Mouse (Mus musculus) heart, embryonic 11.5 days (tissue): Measurements from ENCODE around the gene Fam192a. TPM values are rescaled to one million over a fixed set of nuclear protein-coding genes. Genes with fewer than 3 reads are reported as not detected.

Source experiments
- ATAC-seq: fragments of 200-750 bp; cut with Nextera tagmentation; replicated peaks from 2 replicates; pipeline ENCODE4 v1.8.0; 2017; ENCODE audit warnings: moderate library complexity; ENCODE audit not compliant: insufficient number of reproducible peaks, low FRiP score, low TSS enrichment
- H3K27ac ChIP-seq: fragments of 300-500 bp; sonication (generic); 2 replicates; pipeline ENCODE4 v1.5.1; 2014; ENCODE audit warnings: mild to moderate bottlenecking, low read depth, low read length
- H3K27me3 ChIP-seq: fragments of 300-500 bp; sonication (generic); 2 replicates; pipeline ENCODE4 v1.6.1; 2014; ENCODE audit warnings: mild to moderate bottlenecking, low read length, mixed read lengths; ENCODE audit not compliant: control insufficient read depth, insufficient read depth
- H3K36me3 ChIP-seq: fragments of 300-500 bp; sonication (generic); 2 replicates; pipeline ENCODE4 v1.6.1; 2014; ENCODE audit warnings: mild to moderate bottlenecking, low read length, moderate library complexity, mixed read lengths; ENCODE audit not compliant: control insufficient read depth, insufficient read depth
- H3K4me1 ChIP-seq: fragments of 300-500 bp; sonication (generic); 2 replicates; pipeline ENCODE4 v1.6.1; 2014; ENCODE audit warnings: low read length; ENCODE audit not compliant: control insufficient read depth, insufficient read depth
- H3K4me2 ChIP-seq: fragments of 300-500 bp; sonication (generic); 2 replicates; pipeline ENCODE4 v1.6.1; 2014; ENCODE audit warnings: mild to moderate bottlenecking, moderate library complexity
- H3K4me3 ChIP-seq: fragments of 300-500 bp; sonication (generic); 2 replicates; pipeline ENCODE4 v1.5.1; 2014; ENCODE audit warnings: low read depth, low read length
- H3K9ac ChIP-seq: fragments of 300-500 bp; sonication (generic); 2 replicates; pipeline ENCODE4 v1.6.1; 2014; ENCODE audit warnings: mild to moderate bottlenecking, low read depth, low read length, moderate library complexity
- H3K9me3 ChIP-seq: fragments of 300-500 bp; sonication (generic); replicated peaks from 2 replicates; pipeline ENCODE4 v1.6.1; 2016; ENCODE audit warnings: low read length; ENCODE audit not compliant: control insufficient read depth
- WGBS: fragments of 180-500 bp; shearing (Covaris S2); extraction: QIAGEN DNeasy Blood & Tissue Kit; methylation state at CpG from one replicate; pipeline ENCODE4 v1.1.7; 2014; ENCODE audit not compliant: insufficient replicate concordance; 5-methylcytosine and 5-hydroxymethylcytosine counted together
- polyA plus RNA-seq: library from polyadenylated mRNA; unstranded; fragments of >200 nt; fragmentation: Nextera tagmentation; extraction: Ambion mirVana; gene quantifications from 2 replicates; pipeline ENCODE4 v1.2.1, GENCODE M21; 2014

Fam192a gene
- polyA plus RNA-seq, 1 experiment from 2014 or later = 44.3 TPM

DNA sequence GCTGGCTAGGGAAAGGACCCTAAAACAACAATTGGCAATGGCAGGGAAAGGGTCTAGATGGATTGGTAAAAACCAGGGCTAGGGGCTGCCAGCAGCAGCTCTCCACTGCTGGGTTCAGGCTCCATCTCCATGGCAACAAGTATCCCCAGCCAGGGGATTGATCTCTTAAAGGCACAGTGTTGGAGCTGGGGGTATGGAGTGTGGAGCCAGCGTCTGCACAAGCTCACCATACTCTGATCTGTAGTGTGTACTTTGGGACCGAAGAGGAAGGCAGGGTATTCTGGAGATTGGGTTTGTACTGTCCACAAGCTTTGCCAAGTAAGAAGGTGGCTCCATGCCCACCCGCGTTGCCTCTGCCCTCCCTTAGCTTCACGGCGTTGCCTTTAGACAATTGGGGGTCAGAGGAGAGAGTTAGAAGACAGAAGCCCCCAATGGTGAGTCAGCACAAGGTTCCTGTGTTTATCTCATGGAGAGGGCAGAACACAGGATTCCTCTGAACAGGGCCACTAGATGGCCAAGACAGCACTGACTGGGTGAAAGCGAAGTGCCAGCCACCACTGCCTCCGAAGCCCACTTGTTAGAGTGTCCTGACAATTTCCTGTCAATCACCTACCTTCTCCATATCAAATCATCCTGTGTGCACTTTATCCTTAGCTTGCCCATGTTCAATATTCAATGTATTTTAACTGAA is 34.5 kb downstream of the Fam192a start:
- Histone ChIP-seq H3K4me3 (no peak overlapping the region), H3K27ac (no peak overlapping the region), H3K27me3 (no peaks in the 10 kb centered on the region), H3K4me1 (no peaks in the 10 kb centered on the region), H3K9me3 (no peaks in the 10 kb centered on the region), H3K36me3 (no peaks in the 10 kb centered on the region), H3K4me2 (no peak overlapping the region), H3K9ac (no peak overlapping the region)
- 73% methylated on average over 8 of the region's 8 CpGs for WGBS
- ATAC-seq = no peak

- Histone ChIP-seq H3K27me3 (no peaks in the 10 kb centered on the region), H3K36me3 (no peaks in the 10 kb centered on the region), H3K4me1 (no peaks in the 10 kb centered on the region), H3K9me3 (no peaks in the 10 kb centered on the region), H3K4me3 (no peak overlapping the region), H3K27ac (no peak overlapping the region), H3K4me2 (no peak overlapping the region), H3K9ac (no peak overlapping the region)
- 70% methylated on average over 15 of the region's 15 CpGs for WGBS
- no peak for ATAC-seq
Observed at GRCm38 (mm10) chr8:94566446-94567158, 35.2 kb downstream of the Fam192a start.

DNA sequence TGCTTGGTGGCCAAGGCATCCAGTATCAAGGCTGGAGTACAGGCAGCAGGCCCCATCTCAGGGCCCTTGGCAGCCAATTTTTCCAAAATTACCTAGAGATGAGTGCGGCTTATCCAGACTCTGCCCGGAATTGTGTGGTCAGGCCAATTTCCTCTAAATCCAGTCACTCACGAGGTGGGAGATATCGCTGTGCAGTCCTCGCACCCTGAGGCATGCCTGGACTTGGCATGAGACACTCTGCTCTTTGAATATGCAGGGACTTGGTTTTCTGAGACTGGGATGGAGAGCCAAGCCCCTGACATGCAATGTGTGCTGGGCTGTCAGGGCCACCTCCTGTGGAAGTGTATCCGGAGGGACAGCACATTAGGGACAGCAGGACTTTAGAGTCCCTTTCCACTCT is 35.8 kb downstream of the Fam192a start:
- Histone ChIP-seq H3K4me2 (no peak overlapping the region), H3K4me1 (no peaks in the 10 kb centered on the region), H3K36me3 (no peaks in the 10 kb centered on the region), H3K9me3 (no peaks in the 10 kb centered on the region), H3K9ac (no peak overlapping the region), H3K27me3 (no peaks in the 10 kb centered on the region), H3K27ac (no peak overlapping the region), H3K4me3 (no peak overlapping the region)
- no peak for ATAC-seq
- WGBS = 71% methylated on average over 6 of the region's 6 CpGs

DNA sequence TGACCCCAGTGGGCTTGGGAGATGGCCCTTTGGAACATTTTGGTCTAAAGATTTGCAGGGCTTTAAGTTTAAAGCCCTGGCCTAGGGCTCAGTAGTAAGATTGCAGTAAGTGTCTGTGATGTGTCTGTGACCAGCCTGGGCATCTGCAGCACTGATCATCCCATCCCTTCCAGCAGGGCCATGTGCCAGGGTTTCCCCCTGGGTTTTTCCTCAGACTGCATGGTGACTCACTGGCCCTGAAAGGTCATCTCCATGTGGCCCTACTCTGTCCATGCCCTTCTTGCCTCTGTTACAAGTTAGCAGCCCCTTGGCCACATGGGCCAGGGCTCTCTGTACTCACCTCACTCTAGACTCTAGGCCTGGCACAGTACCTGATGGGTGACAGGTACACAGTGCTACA is 37.4 kb downstream of the Fam192a start:
- no peak overlapping the region for H3K4me3 ChIP-seq
- no peaks in the 10 kb centered on the region for H3K9me3 ChIP-seq
- no peak overlapping the region for H3K4me2 ChIP-seq
- H3K4me1 ChIP-seq = no peaks in the 10 kb centered on the region
- ATAC-seq = no peak
- no peak overlapping the region for H3K27ac ChIP-seq
- H3K9ac ChIP-seq = no peak overlapping the region
- no peaks in the 10 kb centered on the region for H3K27me3 ChIP-seq
- H3K36me3 ChIP-seq = no peaks in the 10 kb centered on the region

- Histone ChIP-seq H3K27me3 (no peaks in the 10 kb centered on the region), H3K9ac (no peak overlapping the region), H3K4me2 (no peak overlapping the region), H3K9me3 (no peaks in the 10 kb centered on the region), H3K36me3 (no peaks in the 10 kb centered on the region), H3K4me1 (no peaks in the 10 kb centered on the region), H3K4me3 (no peak overlapping the region), H3K27ac (no peak overlapping the region)
- 68% methylated on average over 5 of the region's 5 CpGs for WGBS
- ATAC-seq = no peak
Observed at GRCm38 (mm10) chr8:94561256-94561655, 40.5 kb downstream of the Fam192a start.

DNA sequence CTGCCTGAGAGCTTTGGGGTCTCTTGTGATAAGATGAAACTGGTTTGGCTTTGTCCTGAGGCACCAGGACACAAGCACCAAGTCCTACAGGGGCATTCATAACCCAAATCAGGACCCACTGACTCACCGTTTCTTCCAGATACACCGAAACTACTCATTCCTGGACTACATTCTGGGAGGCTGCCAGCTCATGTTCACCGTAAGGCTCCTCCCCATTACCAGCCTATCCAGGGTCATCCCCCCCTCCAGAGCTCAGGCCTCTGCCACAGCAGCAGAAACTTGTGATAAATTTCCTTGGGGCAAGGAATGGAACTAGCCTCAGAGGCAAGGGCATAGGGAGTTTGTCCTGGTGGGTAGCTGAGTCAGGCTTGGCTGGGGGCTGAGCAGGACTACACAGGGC is 44.5 kb downstream of the Fam192a start:
- no peak overlapping the region for H3K27ac ChIP-seq
- H3K4me3 ChIP-seq = no peak overlapping the region
- WGBS = 58% methylated on average over 3 of the region's 3 CpGs
- no peak overlapping the region for H3K4me2 ChIP-seq
- ATAC-seq = no peak
- no peak overlapping the region for H3K9ac ChIP-seq
- H3K4me1 ChIP-seq = no peaks in the 10 kb centered on the region
- no peaks in the 10 kb centered on the region for H3K9me3 ChIP-seq
- no peaks in the 10 kb centered on the region for H3K27me3 ChIP-seq
- H3K36me3 ChIP-seq = no peaks in the 10 kb centered on the region

GRCm38 (mm10) chr8:94552696-94553095 is 49.1 kb downstream of the Fam192a start:
- WGBS = 72% methylated on average over 2 of the region's 2 CpGs
- ATAC-seq = no peak
- Histone ChIP-seq H3K9ac (no peak overlapping the region), H3K36me3 (no peaks in the 10 kb centered on the region), H3K9me3 (no peaks in the 10 kb centered on the region), H3K4me3 (no peak overlapping the region), H3K27ac (no peak overlapping the region), H3K4me2 (no peak overlapping the region), H3K4me1 (peaks cover 5% of the 10 kb centered on the region), H3K27me3 (no peaks in the 10 kb centered on the region)

- H3K4me1 ChIP-seq = peaks cover 5% of the 10 kb centered on the region
- H3K27ac ChIP-seq = no peak overlapping the region
- WGBS = 45% methylated on average over 17 of the region's 17 CpGs
- H3K27me3 ChIP-seq = no peaks in the 10 kb centered on the region
- no peaks in the 10 kb centered on the region for H3K36me3 ChIP-seq
- H3K9ac ChIP-seq = no peak overlapping the region
- no peak overlapping the region for H3K4me2 ChIP-seq
- H3K4me3 ChIP-seq = no peak overlapping the region
- ATAC-seq = no peak; the same call in 1 of the 2 replicates
- H3K9me3 ChIP-seq = no peaks in the 10 kb centered on the region
Observed at GRCm38 (mm10) chr8:94551471-94552422, 50.0 kb downstream of the Fam192a start.
